Mouse (Mus musculus) frontal cortex, adult 2 months (tissue): ENCODE results near the gene Tmem35b. TPM values are rescaled to one million over a fixed set of nuclear protein-coding genes. Genes with fewer than 3 reads are reported as not detected.
A peak's percentile ranks its signal among the peaks of the same experiment; 100 is the strongest.
"Not testable (repeated sequence)": the region's sequence is repeated elsewhere in the genome, so short reads cannot be mapped to it uniquely, and the experiment has no call there.

ENCODE experiments used
- DNase-seq, 2 experiments: peaks; one replicate each; pipeline ENCODE4 v3.0.0; 2022; ENCODE audit warnings: low spot score in 1 of 2; ENCODE audit errors: extremely low spot score in 1 of 2
- polyA plus RNA-seq: library from polyadenylated mRNA; depleted of rRNA; stranded (reverse); fragments of >200 nt; gene quantifications from 2 replicates; pipeline ENCODE4 v1.2.3, GENCODE M21; 2012; rRNA removed

The Tmem35b gene
- polyA plus RNA-seq, result 10.6 and 11.3 TPM in 2 replicates

GRCm38 (mm10) chr4:127123391-127123790 is at the start of gene Tmem35b:
Tmem35b (plus strand) TSS chr4:127123691.
- no peak for DNase-seq

- no peak for DNase-seq
These were observed 48.6 kb upstream of the Tmem35b start for GRCm38 (mm10) chr4:127074915-127075314.

GRCm38 (mm10) chr4:127076875-127077548 is 46.5 kb upstream of the Tmem35b start, which contains the start of gene Zmym6:
Zmym6 (plus strand) TSS chr4:127077383.
- DNase-seq, result peak; percentile 94 to 96

GRCm38 (mm10) chr4:127080806-127081205 is 42.7 kb upstream of the Tmem35b start:
- DNase-seq, result no peak

GRCm38 (mm10) chr4:127083131-127083530 is 40.4 kb upstream of the Tmem35b start:
- DNase-seq, result no peak

- no peak for DNase-seq
These were observed 37.7 kb upstream of the Tmem35b start for GRCm38 (mm10) chr4:127085761-127086160.

GRCm38 (mm10) chr4:127091188-127091587 is 32.3 kb upstream of the Tmem35b start:
- DNase-seq, result no peak

GRCm38 (mm10) chr4:127095090-127095489 is 28.4 kb upstream of the Tmem35b start:
- no peak for DNase-seq

- not testable (repeated sequence) for DNase-seq
These were observed 23.9 kb upstream of the Tmem35b start for GRCm38 (mm10) chr4:127099552-127099951.

GRCm38 (mm10) chr4:127107566-127107965 is 15.9 kb upstream of the Tmem35b start:
- DNase-seq, result no peak

GRCm38 (mm10) chr4:127110570-127110969 is 12.9 kb upstream of the Tmem35b start:
- DNase-seq, result no peak

- DNase-seq, result no peak
These were observed 840 bp downstream of the Tmem35b start for GRCm38 (mm10) chr4:127124331-127124730.

- DNase-seq, result peak; percentile 4 to 53
These were observed 2.5 kb downstream of the Tmem35b start for GRCm38 (mm10) chr4:127125834-127126463.

- no peak for DNase-seq
These were observed 11.2 kb downstream of the Tmem35b start for GRCm38 (mm10) chr4:127134687-127135086.

- DNase-seq, result no peak
These were observed 14.1 kb downstream of the Tmem35b start for GRCm38 (mm10) chr4:127137591-127137990.

- DNase-seq, result no peak
These were observed 15.0 kb downstream of the Tmem35b start for GRCm38 (mm10) chr4:127138486-127138885.

GRCm38 (mm10) chr4:127150031-127150430 is 26.5 kb downstream of the Tmem35b start:
- no peak for DNase-seq

- no peak for DNase-seq
These were observed 29.9 kb downstream of the Tmem35b start for GRCm38 (mm10) chr4:127153345-127153744.

- no peak for DNase-seq
These were observed 32.3 kb downstream of the Tmem35b start for GRCm38 (mm10) chr4:127155757-127156156.

- DNase-seq, result no peak
These were observed 34.3 kb downstream of the Tmem35b start for GRCm38 (mm10) chr4:127157746-127158145.

- no peak for DNase-seq
These were observed 40.4 kb downstream of the Tmem35b start for GRCm38 (mm10) chr4:127163926-127164325.

GRCm38 (mm10) chr4:127167096-127167495 is 43.6 kb downstream of the Tmem35b start:
- DNase-seq, result no peak
